ENCODE assay signal across 8 mouse cellular contexts in the genomic region with DNA sequence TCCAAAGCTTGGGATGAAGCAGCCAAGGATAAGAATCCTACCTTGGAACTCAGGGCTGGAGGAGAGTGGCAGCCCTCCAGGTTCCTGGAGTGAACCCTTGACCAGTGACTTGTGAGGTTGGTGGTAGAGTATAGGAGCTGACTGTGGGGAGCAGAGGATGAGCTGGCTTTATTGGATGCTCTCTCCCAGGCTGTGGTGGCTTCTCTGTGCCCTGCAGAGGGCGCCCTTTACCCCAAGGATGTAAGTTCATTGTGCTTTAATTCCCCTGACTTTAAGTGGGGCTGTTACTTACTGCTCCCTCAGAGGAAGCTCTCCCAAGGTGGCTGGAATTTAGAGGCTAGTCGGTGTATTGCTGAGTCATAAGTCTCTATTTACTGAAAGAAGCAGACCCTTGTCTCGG. TPM values are rescaled to one million over a fixed set of nuclear protein-coding genes. Genes with fewer than 3 reads are reported as not detected.
DNase-seq lines count a peak whose midpoint lies in the region; ATAC-seq and TF ChIP-seq lines count a peak whose summit lies in the region.

No protein-coding gene starts in this region.

- H3K4me2 ChIP-seq in heart, embryonic 11.5 days = no peak overlapping the region

- H3K27me3 ChIP-seq in heart, embryonic 11.5 days (ENCODE audit: control insufficient read depth, insufficient read depth, low read length) = no peaks in the 10 kb centered on the region

- H3K4me3 ChIP-seq in heart, embryonic 11.5 days (ENCODE audit: low read depth, low read length) = no peak overlapping the region
- no peak overlapping the region for H3K4me3 ChIP-seq in olfactory bulb, adult 2 months (ENCODE audit: insufficient read depth, low read depth, low read length)

- intact Hi-C loops in left cerebral cortex, postnatal 36 days (cut with DNase I) = loop anchor here (2.0 to 5.0 kb wide), 2 partner anchors 44 to 146 kb away; no protein-coding TSS in a partner anchor

- TF ChIP-seq POLR2A in olfactory bulb, adult 2 months (IDR thresholded peaks at IDR 0.05; ENCODE audit: insufficient read depth, low read depth, low read length) = no peak

- ATAC-seq in heart, embryonic 11.5 days (replicated peaks; ENCODE audit: insufficient number of reproducible peaks, low FRiP score, low TSS enrichment) = no peak

- WGBS in heart, embryonic 11.5 days (ENCODE audit: insufficient replicate concordance) = 43% methylated on average over 3 of the region's 3 CpGs
- 29% methylated on average over 3 of the region's 3 CpGs for WGBS in olfactory bulb, adult 2 months

- no peaks in the 10 kb centered on the region for H3K9me3 ChIP-seq in heart, embryonic 11.5 days (replicated peaks; ENCODE audit: control insufficient read depth, low read length)

- H3K36me3 ChIP-seq in heart, embryonic 11.5 days (ENCODE audit: control insufficient read depth, insufficient read depth, low read length) = no peaks in the 10 kb centered on the region

- H3K4me1 ChIP-seq in heart, embryonic 11.5 days (ENCODE audit: control insufficient read depth, insufficient read depth, low read length) = peaks cover 24% of the 10 kb centered on the region
- H3K4me1 ChIP-seq in olfactory bulb, adult 2 months (ENCODE audit: control insufficient read depth, insufficient read depth, low read length) = peaks cover 9% of the 10 kb centered on the region

- no peak overlapping the region for H3K9ac ChIP-seq in heart, embryonic 11.5 days (ENCODE audit: low read depth, low read length)

- TF ChIP-seq CTCF in olfactory bulb, adult 2 months (IDR thresholded peaks at IDR 0.05; ENCODE audit: insufficient read depth, low read depth, low read length) = peak; percentile 39; the same call in 1 of the 2 replicates

- DNase-seq in heart, adult 11 months = peak; percentile 93
- peak; percentile 53 for DNase-seq in adrenal gland, adult 2 months
- peak; percentile 64 for DNase-seq in embryo, embryonic 10.5 days (ENCODE audit: low spot score)
- DNase-seq in heart, postnatal 4 days = peak; percentile 69
- DNase-seq in left cerebral cortex, postnatal 36 days (ENCODE audit: low spot score in 2 of 2) = peak; percentile 36 to 44
- peak; percentile 89 for DNase-seq in thymus, postnatal 0 days (ENCODE audit: low spot score)

- H3K27ac ChIP-seq in heart, embryonic 11.5 days (ENCODE audit: low read depth, low read length) = no peak overlapping the region
- H3K27ac ChIP-seq in olfactory bulb, adult 2 months (ENCODE audit: insufficient read depth, low read depth, low read length) = no peak overlapping the region

RNA-seq across cellular contexts. Expression of a gene that starts 58.6 kb away (rescaled TPM):
- polyA plus RNA-seq in heart, embryonic 11.5 days (2014; fragmentation: Nextera tagmentation; extraction: Ambion mirVana) = 49.9 and 51.0 TPM in 2 replicates
- 10 to 100 TPM; 39.1 to 48.5 TPM for total RNA-seq in adrenal gland, adult 2 months (2021)
- polyA plus RNA-seq in adrenal gland, adult 2 months (2012; rRNA removed) = 18.6 and 27.8 TPM in 2 replicates
- 100 to 1,000 TPM; 140 to 145 TPM for total RNA-seq in heart, postnatal 4 days (2021)
- 100 to 1,000 TPM; 261 to 264 TPM for total RNA-seq in left cerebral cortex, postnatal 36 days (2021)
- polyA plus RNA-seq in olfactory bulb, adult 2 months (2012; ENCODE audit: insufficient read depth, insufficient read length, low replicate concordance, missing spikeins) = not detected in 2 replicates
- 69.7 and 73.8 TPM in 2 replicates for polyA plus RNA-seq in thymus, postnatal 0 days (2015; fragmentation: Nextera tagmentation; extraction: Ambion mirVana)

Comparison
In these comparisons a context has a peak if more than half of its experiments do, and no peak if none do; other contexts are left out.
1. DNase-seq: peak in every context shown above with its lines; median percentile 93 in heart, adult 11 months; 89 in thymus, postnatal 0 days; 69 in heart, postnatal 4 days; 64 in embryo, embryonic 10.5 days; 53 in adrenal gland, adult 2 months; 40 in left cerebral cortex, postnatal 36 days.